Mouse (Mus musculus): ENCODE data around the gene Efcab3. TPM values are rescaled to one million over a fixed set of nuclear protein-coding genes. Genes with fewer than 3 reads are reported as not detected.
"Not testable (repeated sequence)": the region's sequence is repeated elsewhere in the genome, so short reads cannot be mapped to it uniquely, and the experiment has no call there.

The Efcab3 gene
- polyA plus RNA-seq, 1 experiment from 2014 or later: not detected

GRCm38 (mm10) chr11:105125735-105126519, 62.5 kb downstream of the Efcab3 start, which contains the start of gene Mettl2:
TSS of gene Mettl2 (plus strand) at chr11:105126425.
- Histone ChIP-seq H3K36me3 (peaks cover 21% of the 10 kb centered on the region), H3K4me3 (peak within 1 kb of the TSS; percentile 83), H3K4me2 (replicated peaks) (peak within 1 kb of the TSS; percentile 95), H3K4me1 (peaks cover 10% of the 10 kb centered on the region), H3K9me3 (no peaks in the 10 kb centered on the region), H3K27ac (replicated peaks) (peak within 1 kb of the TSS; percentile 63; the same call in 1 of the 2 replicates), H3K9ac (replicated peaks) (peak within 1 kb of the TSS; percentile 73), H3K27me3 (no peaks in the 10 kb centered on the region)
- 3% methylated on average over 32 of the region's 38 CpGs for WGBS
- ATAC-seq (ENCODE audit: low FRiP score, low read depth): peak; percentile 91

GRCm38 (mm10) chr11:105126520-105127029, 63.2 kb downstream of the Efcab3 start:
- Histone ChIP-seq H3K27ac (replicated peaks) (peak overlapping the region; percentile 63; the same call in 1 of the 2 replicates), H3K4me2 (replicated peaks) (peak overlapping the region; percentile 95), H3K4me1 (peaks cover 10% of the 10 kb centered on the region), H3K36me3 (peaks cover 25% of the 10 kb centered on the region), H3K27me3 (no peaks in the 10 kb centered on the region), H3K9me3 (no peaks in the 10 kb centered on the region), H3K4me3 (peak overlapping the region; percentile 83), H3K9ac (replicated peaks) (peak overlapping the region; percentile 73)
- peak; percentile 28; the same call in 1 of the 2 replicates for ATAC-seq (ENCODE audit: low FRiP score, low read depth)
- WGBS: under 1% methylated on average over 48 of the region's 49 CpGs

GRCm38 (mm10) chr11:105135692-105136091, 72.3 kb downstream of the Efcab3 start:
- Histone ChIP-seq H3K27me3 (no peaks in the 10 kb centered on the region), H3K4me1 (no peaks in the 10 kb centered on the region), H3K4me2 (replicated peaks) (no peak overlapping the region), H3K4me3 (no peak overlapping the region), H3K9ac (replicated peaks) (no peak overlapping the region), H3K9me3 (no peaks in the 10 kb centered on the region), H3K36me3 (peaks cover 93% of the 10 kb centered on the region), H3K27ac (replicated peaks) (no peak overlapping the region)
- ATAC-seq (ENCODE audit: low FRiP score, low read depth): no peak
- 97% methylated on average over 7 of the region's 7 CpGs for WGBS

GRCm38 (mm10) chr11:105137255-105137654, 73.9 kb downstream of the Efcab3 start:
- H3K4me2 ChIP-seq (replicated peaks); H3K9me3 ChIP-seq; H3K27me3 ChIP-seq; ATAC-seq (ENCODE audit: low FRiP score, low read depth); H3K27ac ChIP-seq (replicated peaks); H3K4me1 ChIP-seq; H3K4me3 ChIP-seq; H3K9ac ChIP-seq (replicated peaks): not testable (repeated sequence)
- 83% methylated on average over 2 of the region's 2 CpGs for WGBS
- H3K36me3 ChIP-seq: peaks cover 90% of the 10 kb centered on the region

GRCm38 (mm10) chr11:105140512-105140911, 77.1 kb downstream of the Efcab3 start:
- 91% methylated on average over 7 of the region's 8 CpGs for WGBS
- not testable (repeated sequence) for H3K4me3 ChIP-seq; H3K9ac ChIP-seq (replicated peaks); ATAC-seq (ENCODE audit: low FRiP score, low read depth); H3K4me1 ChIP-seq; H3K27me3 ChIP-seq; H3K4me2 ChIP-seq (replicated peaks); H3K9me3 ChIP-seq; H3K27ac ChIP-seq (replicated peaks)
- peaks cover 59% of the 10 kb centered on the region for H3K36me3 ChIP-seq

GRCm38 (mm10) chr11:105141115-105141514, 77.7 kb downstream of the Efcab3 start:
- 98% methylated on average over 5 of the region's 5 CpGs for WGBS
- Histone ChIP-seq H3K4me3 (no peak overlapping the region), H3K4me2 (replicated peaks) (no peak overlapping the region), H3K9ac (replicated peaks) (no peak overlapping the region), H3K36me3 (peaks cover 53% of the 10 kb centered on the region), H3K9me3 (no peaks in the 10 kb centered on the region), H3K4me1 (no peaks in the 10 kb centered on the region), H3K27me3 (no peaks in the 10 kb centered on the region), H3K27ac (replicated peaks) (no peak overlapping the region)
- no peak for ATAC-seq (ENCODE audit: low FRiP score, low read depth)

GRCm38 (mm10) chr11:105143564-105143963, 80.2 kb downstream of the Efcab3 start:
- no peak overlapping the region for H3K9ac ChIP-seq (replicated peaks)
- H3K36me3 ChIP-seq: peaks cover 28% of the 10 kb centered on the region
- H3K4me1 ChIP-seq: no peaks in the 10 kb centered on the region
- no peaks in the 10 kb centered on the region for H3K9me3 ChIP-seq
- no peaks in the 10 kb centered on the region for H3K27me3 ChIP-seq
- H3K4me3 ChIP-seq: no peak overlapping the region
- ATAC-seq (ENCODE audit: low FRiP score, low read depth): no peak
- H3K4me2 ChIP-seq (replicated peaks): no peak overlapping the region
- no peak overlapping the region for H3K27ac ChIP-seq (replicated peaks)

GRCm38 (mm10) chr11:105144084-105144483, 80.7 kb downstream of the Efcab3 start:
- ATAC-seq (ENCODE audit: low FRiP score, low read depth): no peak
- 87% methylated on average over 3 of the region's 3 CpGs for WGBS

GRCm38 (mm10) chr11:105144508-105145210, 81.3 kb downstream of the Efcab3 start:
- Histone ChIP-seq H3K4me1 (no peaks in the 10 kb centered on the region), H3K9ac (replicated peaks) (no peak overlapping the region), H3K9me3 (no peaks in the 10 kb centered on the region), H3K27me3 (no peaks in the 10 kb centered on the region), H3K4me2 (replicated peaks) (no peak overlapping the region), H3K27ac (replicated peaks) (no peak overlapping the region), H3K4me3 (no peak overlapping the region), H3K36me3 (peaks cover 19% of the 10 kb centered on the region)
- no peak for ATAC-seq (ENCODE audit: low FRiP score, low read depth)
- WGBS: 86% methylated on average over 11 of the region's 11 CpGs

More at GRCm38 (mm10) chr11:105144084-105144483, 80.7 kb downstream of the Efcab3 start:
- H3K27ac ChIP-seq (replicated peaks): no peak overlapping the region
- H3K4me3 ChIP-seq: no peak overlapping the region
- no peaks in the 10 kb centered on the region for H3K9me3 ChIP-seq
- H3K36me3 ChIP-seq: peaks cover 25% of the 10 kb centered on the region
- H3K9ac ChIP-seq (replicated peaks): no peak overlapping the region
- H3K4me2 ChIP-seq (replicated peaks): no peak overlapping the region
- no peaks in the 10 kb centered on the region for H3K4me1 ChIP-seq
- H3K27me3 ChIP-seq: no peaks in the 10 kb centered on the region

- Histone ChIP-seq H3K27ac (replicated peaks) (no peak overlapping the region), H3K4me1 (no peaks in the 10 kb centered on the region), H3K9ac (replicated peaks) (no peak overlapping the region), H3K36me3 (peaks cover 14% of the 10 kb centered on the region), H3K4me3 (no peak overlapping the region), H3K4me2 (replicated peaks) (no peak overlapping the region), H3K9me3 (no peaks in the 10 kb centered on the region), H3K27me3 (no peaks in the 10 kb centered on the region)
- 91% methylated on average over 10 of the region's 10 CpGs for WGBS
- ATAC-seq (ENCODE audit: low FRiP score, low read depth): no peak
These were observed 81.8 kb downstream of the Efcab3 start for GRCm38 (mm10) chr11:105145211-105145610.

GRCm38 (mm10) chr11:105146593-105146992, 83.2 kb downstream of the Efcab3 start, which contains the start of gene Gm10842:
TSS of gene Gm10842 (plus strand) at chr11:105146893.
- 0 out of 2 replicates have a peak, but pooled peaks cover 4% of the 10 kb centered on the region for H3K36me3 ChIP-seq
- no peaks in the 10 kb centered on the region for H3K27me3 ChIP-seq
- H3K4me1 ChIP-seq: peaks cover 4% of the 10 kb centered on the region; the same call in 1 of the 2 replicates
- ATAC-seq (ENCODE audit: low FRiP score, low read depth): no peak
- H3K9ac ChIP-seq (replicated peaks): no peak within 1 kb of the TSS
- no peak within 1 kb of the TSS for H3K4me2 ChIP-seq (replicated peaks)
- H3K4me3 ChIP-seq: no peak within 1 kb of the TSS
- H3K27ac ChIP-seq (replicated peaks): no peak within 1 kb of the TSS
- no peaks in the 10 kb centered on the region for H3K9me3 ChIP-seq
- 73% methylated on average over 3 of the region's 3 CpGs for WGBS

GRCm38 (mm10) chr11:105149353-105149752, 86.0 kb downstream of the Efcab3 start:
- no peak overlapping the region for H3K9ac ChIP-seq (replicated peaks)
- peaks cover 11% of the 10 kb centered on the region for H3K4me1 ChIP-seq
- WGBS: 81% methylated on average over 3 of the region's 3 CpGs
- no peak overlapping the region for H3K4me3 ChIP-seq
- H3K9me3 ChIP-seq: no peaks in the 10 kb centered on the region
- ATAC-seq (ENCODE audit: low FRiP score, low read depth): no peak
- no peaks in the 10 kb centered on the region; the same call in 1 of the 2 replicates for H3K27me3 ChIP-seq
- H3K4me2 ChIP-seq (replicated peaks): no peak overlapping the region
- H3K27ac ChIP-seq (replicated peaks): no peak overlapping the region
- no peaks in the 10 kb centered on the region for H3K36me3 ChIP-seq
